Mouse (Mus musculus): ENCODE results near the gene Klk6. TPM values are rescaled to one million over a fixed set of nuclear protein-coding genes. Genes with fewer than 3 reads are reported as not detected.

Klk6 gene
- polyA plus RNA-seq (2017; shearing (Covaris generic)) = not detected

DNA sequence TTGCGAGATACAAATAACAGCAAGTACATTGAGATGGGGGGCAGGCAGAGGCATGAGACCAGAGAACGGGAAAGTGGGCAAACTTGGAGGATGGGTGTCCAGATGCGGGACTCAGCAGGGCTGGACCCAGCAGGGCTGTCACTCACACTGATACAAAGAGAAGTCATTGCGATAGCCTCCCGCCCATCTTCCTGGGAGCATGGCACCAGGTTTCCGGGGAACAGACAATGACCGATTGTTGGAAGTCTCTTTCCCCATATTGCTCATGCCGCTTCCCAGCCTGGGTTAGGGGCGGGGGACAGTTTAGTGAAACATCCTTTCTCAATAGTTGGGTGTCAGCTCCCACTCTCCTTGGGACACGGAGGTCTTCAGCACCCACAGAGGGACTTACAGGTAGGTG, at the start of gene Klk6:
Klk6 (plus strand) TSS at position 301 of the 400 bp plus-strand sequence.

DNA sequence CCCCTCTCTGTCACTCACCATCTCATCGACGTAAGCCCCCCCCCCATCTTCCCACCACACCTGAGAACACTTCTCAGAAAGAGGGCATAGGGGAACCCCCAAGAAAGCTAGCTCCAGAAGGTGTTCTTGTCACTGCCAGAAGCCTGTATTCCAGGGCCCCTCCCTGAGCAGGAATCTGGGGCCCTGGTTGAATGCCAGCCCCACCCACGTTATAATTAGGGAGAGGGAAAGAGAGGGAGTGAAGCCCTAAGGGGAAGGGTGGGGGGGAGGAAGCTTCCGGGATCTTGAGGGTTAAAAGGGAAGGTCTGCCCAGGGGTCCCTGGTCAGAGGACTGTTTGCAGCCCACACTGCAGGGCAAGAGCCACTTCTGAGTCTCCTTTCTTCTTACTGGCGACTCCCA, 43.6 kb upstream of the Klk6 start, which contains the start of gene Klk10:
Klk10 (plus strand) TSS at position 290 of the 400 bp plus-strand sequence.

DNA sequence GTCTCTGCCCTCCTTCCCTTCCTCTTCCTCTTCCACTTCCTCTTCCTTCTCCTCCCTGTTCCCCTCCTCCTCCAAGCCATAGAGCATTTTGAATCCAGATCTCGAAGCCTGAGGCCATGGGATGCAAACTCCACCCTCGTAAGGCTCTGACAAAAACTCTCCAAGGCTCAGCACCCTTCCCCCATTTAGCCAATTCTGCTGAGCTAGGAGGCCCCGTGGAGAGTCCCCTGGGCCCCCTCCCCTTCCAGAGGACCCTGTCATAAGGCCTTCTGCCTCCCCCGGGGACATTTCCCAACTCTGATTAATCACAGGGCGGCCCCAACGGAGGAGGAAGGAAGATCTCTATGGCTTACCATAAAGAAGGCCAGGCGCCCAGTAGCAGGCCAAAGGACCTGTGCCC, 32.7 kb upstream of the Klk6 start, which contains the start of gene Klk9:
Klk9 (plus strand) TSS at position 301 of the 400 bp plus-strand sequence.

DNA sequence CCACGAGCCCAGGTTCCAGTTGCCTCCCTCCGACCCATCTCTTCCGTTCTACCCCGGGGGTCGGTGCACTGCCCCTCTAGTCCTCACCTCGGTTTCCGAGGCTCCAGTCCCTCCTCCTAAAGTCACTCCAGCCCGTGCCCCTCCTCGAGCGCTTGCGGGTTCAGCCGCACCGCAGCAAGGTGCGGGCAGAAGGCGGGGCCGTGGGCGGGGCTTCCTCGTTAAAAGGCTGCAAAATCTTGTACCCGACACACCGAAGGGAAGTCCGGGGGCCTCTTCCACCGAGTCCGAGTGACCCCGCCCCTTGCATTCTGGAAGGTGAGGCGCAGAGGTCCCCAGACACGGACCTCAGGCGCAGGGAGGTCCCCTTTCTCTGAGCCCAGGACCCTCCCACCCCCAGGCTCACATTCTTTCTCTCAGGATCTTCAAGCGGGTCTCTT, 26.9 kb upstream of the Klk6 start, which contains the start of gene Klk8:
Klk8 (plus strand) TSS at position 245 of the 437 bp plus-strand sequence.

DNA sequence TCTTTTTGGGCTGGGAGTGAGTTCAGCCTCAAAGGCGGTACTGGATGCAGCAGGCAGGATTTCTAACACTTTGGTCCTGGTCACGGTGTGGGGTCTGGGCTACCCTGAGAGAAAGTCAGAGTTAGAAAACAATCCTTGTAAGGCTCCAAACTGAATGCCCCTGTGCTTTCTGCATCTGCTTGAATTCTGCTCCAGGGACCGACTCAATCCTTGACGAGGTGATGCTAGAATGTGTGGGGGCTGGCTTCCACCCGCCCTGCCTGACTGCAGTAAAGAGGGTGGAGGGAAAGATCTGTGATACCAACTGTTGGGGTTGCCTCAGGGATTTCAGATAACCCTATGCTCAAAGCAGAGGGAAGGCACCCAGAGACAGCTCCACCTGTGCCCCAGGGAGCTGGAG, 13.3 kb upstream of the Klk6 start, which contains the start of gene Klk7:
Klk7 (plus strand) TSS at position 301 of the 400 bp plus-strand sequence.

DNA sequence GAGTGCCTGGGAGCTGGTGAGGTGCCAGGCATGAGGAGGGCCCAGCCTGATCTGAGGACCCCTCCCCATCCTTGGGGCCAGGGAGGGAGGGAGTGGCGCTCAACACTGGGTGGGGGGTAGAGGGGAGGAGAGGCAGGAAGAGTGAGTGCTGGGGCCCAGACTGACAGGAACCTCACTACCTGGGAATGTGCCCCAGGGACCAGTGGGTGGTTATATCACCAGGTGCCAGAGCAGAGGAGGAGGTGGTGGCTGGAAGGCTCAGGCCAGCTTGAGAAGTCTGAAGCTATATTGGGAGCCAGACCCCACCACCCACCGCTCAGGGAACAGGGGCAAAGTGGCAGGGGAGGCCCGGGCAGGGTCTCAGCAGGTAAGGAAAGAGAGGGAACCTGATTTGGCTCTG, 17.4 kb downstream of the Klk6 start, which contains the start of gene Klk5:
Klk5 (plus strand) TSS at position 271 of the 400 bp plus-strand sequence.

DNA sequence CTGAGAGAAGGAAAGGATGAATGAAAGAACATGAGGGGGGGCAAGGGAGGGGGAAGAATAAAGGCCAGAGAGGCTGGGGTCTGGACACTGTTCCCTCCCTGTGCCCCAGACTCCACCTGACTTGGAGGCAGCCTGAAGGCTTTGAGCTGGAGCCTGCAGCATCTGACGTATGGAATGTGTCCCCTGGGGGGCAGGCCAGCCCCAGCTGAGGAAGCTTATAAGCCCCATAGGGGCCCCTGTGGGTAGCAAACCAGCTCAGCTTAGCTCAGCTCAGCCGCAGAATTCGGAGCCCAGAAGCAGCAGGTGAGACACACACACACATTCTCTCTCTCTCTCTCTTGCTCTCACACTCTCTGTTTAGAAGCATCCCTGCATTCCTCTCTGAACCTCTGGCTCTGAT, 56.6 kb downstream of the Klk6 start, which contains the start of gene Klk4:
Klk4 (plus strand) TSS at position 249 of the 400 bp plus-strand sequence.

Other genes with a start within 250 kb of the Klk6 start
- gene Zfp719, start 244.9 kb upstream of the Klk6 start, polyA plus RNA-seq (2017; shearing (Covaris generic)) = 16.0 TPM
- not detected for gene Zfp819, start 217.3 kb upstream of the Klk6 start, polyA plus RNA-seq (2017; shearing (Covaris generic))
- not detected for gene Ceacam18, start 189.8 kb upstream of the Klk6 start, polyA plus RNA-seq (2017; shearing (Covaris generic))
- 0.93 TPM for gene Siglece, start 164.3 kb upstream of the Klk6 start, polyA plus RNA-seq (2017; shearing (Covaris generic))
- 3.1 TPM for gene Ctu1, start 152.5 kb upstream of the Klk6 start, polyA plus RNA-seq (2017; shearing (Covaris generic))
- not detected for gene Klk14, start 134.1 kb upstream of the Klk6 start, polyA plus RNA-seq (2017; shearing (Covaris generic))
- gene Klk13, start 111.9 kb upstream of the Klk6 start, polyA plus RNA-seq (2017; shearing (Covaris generic)) = not detected
- not detected for gene Klk12, start 55.6 kb upstream of the Klk6 start, polyA plus RNA-seq (2017; shearing (Covaris generic))
- not detected for gene Klk11, start 49.9 kb upstream of the Klk6 start, polyA plus RNA-seq (2017; shearing (Covaris generic))
- gene Klk10, start 43.5 kb upstream of the Klk6 start, polyA plus RNA-seq (2017; shearing (Covaris generic)) = 0.33 TPM
- 0.62 TPM for gene Klk9, start 32.6 kb upstream of the Klk6 start, polyA plus RNA-seq (2017; shearing (Covaris generic))
- gene Klk8, start 26.9 kb upstream of the Klk6 start, polyA plus RNA-seq (2017; shearing (Covaris generic)) = 141 TPM
- not detected for gene Klk7, start 13.2 kb upstream of the Klk6 start, polyA plus RNA-seq (2017; shearing (Covaris generic))
- not detected for gene Klk5, start 17.5 kb downstream of the Klk6 start, polyA plus RNA-seq (2017; shearing (Covaris generic))
- not detected for gene Klk4, start 56.7 kb downstream of the Klk6 start, polyA plus RNA-seq (2017; shearing (Covaris generic))
- not detected for gene Klk15, start 109.2 kb downstream of the Klk6 start, polyA plus RNA-seq (2017; shearing (Covaris generic))
- not detected for gene Klk1b8, start 126.2 kb downstream of the Klk6 start, polyA plus RNA-seq (2017; shearing (Covaris generic))
- gene Klk1b1, start 142.3 kb downstream of the Klk6 start, polyA plus RNA-seq (2017; shearing (Covaris generic)) = not detected
- 1.1 TPM for gene Klk1b9, start 151.6 kb downstream of the Klk6 start, polyA plus RNA-seq (2017; shearing (Covaris generic))
- gene Klk1b11, start 171.4 kb downstream of the Klk6 start, polyA plus RNA-seq (2017; shearing (Covaris generic)) = not detected
- not detected for gene Klk1b26, start 187.7 kb downstream of the Klk6 start, polyA plus RNA-seq (2017; shearing (Covaris generic))
- gene Klk1b27, start 227.8 kb downstream of the Klk6 start, polyA plus RNA-seq (2017; shearing (Covaris generic)) = 2.8 TPM

Measured in CD4-positive, CD25-positive, alpha-beta regulatory T cell, adult 9 weeks (primary cell).